Mouse (Mus musculus) cerebellum, adult 2 months (tissue): ENCODE measurements around the gene Ube2n.

ENCODE experiments used
- CTCF ChIP-seq: fragments of 200-500 bp; IDR thresholded peaks from 2 replicates; pipeline ENCODE4 v1.5.1; 2011; ENCODE audit warnings: low read depth, mild to moderate bottlenecking, control low read depth, low read length, moderate library complexity, borderline replicate concordance; ENCODE audit not compliant: insufficient read depth
- POLR2A ChIP-seq: fragments of 200-500 bp; IDR thresholded peaks from 2 replicates; pipeline ENCODE4 v1.6.1; 2011; ENCODE audit warnings: low read length, control low read depth, borderline replicate concordance; ENCODE audit not compliant: insufficient read depth

GRCm38 (mm10) chr10:95532916-95533315, 18.0 kb downstream of the Ube2n start:
- no peak for TF ChIP-seq CTCF
- no peak for TF ChIP-seq POLR2A
